Mouse (Mus musculus): ENCODE measurements around the gene Psmb3. TPM values are rescaled to one million over a fixed set of nuclear protein-coding genes. Genes with fewer than 3 reads are reported as not detected.
A peak's percentile ranks its signal among the peaks of the same experiment; 100 is the strongest.
"Not testable (repeated sequence)": the region's sequence is repeated elsewhere in the genome, so short reads cannot be mapped to it uniquely, and the experiment has no call there.

The Psmb3 gene
- polyA plus RNA-seq, 1 experiment from 2014 or later = 438 TPM

- peak overlapping the region; percentile 86 for H3K4me3 ChIP-seq (ENCODE audit: low read length)
- no peaks in the 10 kb centered on the region for H3K27me3 ChIP-seq (replicated peaks; ENCODE audit: control insufficient read depth, insufficient read depth, low read length)
- H3K36me3 ChIP-seq (ENCODE audit: control insufficient read depth, insufficient read depth, low read length) = no peaks in the 10 kb centered on the region
- peak overlapping the region; percentile 89 for H3K4me2 ChIP-seq (ENCODE audit: low read length)
- H3K9ac ChIP-seq (ENCODE audit: low read depth, low read length) = peak overlapping the region; percentile 92
- no peak for ATAC-seq
- under 1% methylated on average over 63 of the region's 63 CpGs for WGBS
- H3K4me1 ChIP-seq (ENCODE audit: control insufficient read depth, insufficient read depth, low read depth, low read length) = peaks cover 54% of the 10 kb centered on the region
- H3K27ac ChIP-seq (ENCODE audit: low read depth, low read length) = peak overlapping the region; percentile 97
- H3K9me3 ChIP-seq (ENCODE audit: control insufficient read depth, low read length) = no peaks in the 10 kb centered on the region
Measured at GRCm38 (mm10) chr11:97698741-97699611, 4.2 kb upstream of the Psmb3 start.

DNA sequence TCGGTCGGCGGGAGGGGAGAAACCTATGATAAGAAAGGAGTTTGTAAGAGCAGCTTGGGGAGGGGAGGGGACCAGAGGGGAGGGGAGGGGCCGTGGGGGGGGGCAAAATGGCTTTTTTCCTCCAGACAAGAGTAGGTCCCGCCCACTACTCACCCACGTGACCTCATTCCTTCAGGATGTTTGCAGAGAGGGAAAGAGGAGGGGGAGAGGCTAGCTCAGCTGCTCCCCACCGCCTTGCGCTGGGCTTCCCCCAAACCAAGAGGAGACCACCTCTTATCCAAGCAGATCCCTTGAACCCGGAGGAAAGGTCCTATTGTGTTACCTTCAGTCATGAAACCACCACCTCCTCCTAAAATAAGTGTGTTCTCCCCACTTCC, 3.6 kb upstream of the Psmb3 start:
- H3K4me2 ChIP-seq (ENCODE audit: low read length) = peak overlapping the region; percentile 89
- peak overlapping the region; percentile 97 for H3K27ac ChIP-seq (ENCODE audit: low read depth, low read length)
- H3K9me3 ChIP-seq (ENCODE audit: control insufficient read depth, low read length) = no peaks in the 10 kb centered on the region
- peaks cover 54% of the 10 kb centered on the region for H3K4me1 ChIP-seq (ENCODE audit: control insufficient read depth, insufficient read depth, low read depth, low read length)
- no peaks in the 10 kb centered on the region for H3K27me3 ChIP-seq (replicated peaks; ENCODE audit: control insufficient read depth, insufficient read depth, low read length)
- peak overlapping the region; percentile 92 for H3K9ac ChIP-seq (ENCODE audit: low read depth, low read length)
- peak; percentile 19; the same call in 1 of the 2 replicates for ATAC-seq
- no peaks in the 10 kb centered on the region for H3K36me3 ChIP-seq (ENCODE audit: control insufficient read depth, insufficient read depth, low read length)
- H3K4me3 ChIP-seq (ENCODE audit: low read length) = peak overlapping the region; percentile 86
- 0% methylated on average over 6 of the region's 9 CpGs for WGBS

GRCm38 (mm10) chr11:97700003-97700745, 3.0 kb upstream of the Psmb3 start, which contains the start of gene Pcgf2:
Gene Pcgf2 (minus strand): TSS chr11:97700497.
- H3K9me3 ChIP-seq (ENCODE audit: control insufficient read depth, low read length) = no peaks in the 10 kb centered on the region
- H3K27ac ChIP-seq (ENCODE audit: low read depth, low read length) = peak within 1 kb of the TSS; percentile 97
- peak within 1 kb of the TSS; percentile 92 for H3K9ac ChIP-seq (ENCODE audit: low read depth, low read length)
- H3K4me1 ChIP-seq (ENCODE audit: control insufficient read depth, insufficient read depth, low read depth, low read length) = peaks cover 50% of the 10 kb centered on the region
- no peaks in the 10 kb centered on the region for H3K27me3 ChIP-seq (replicated peaks; ENCODE audit: control insufficient read depth, insufficient read depth, low read length)
- no peaks in the 10 kb centered on the region for H3K36me3 ChIP-seq (ENCODE audit: control insufficient read depth, insufficient read depth, low read length)
- WGBS = under 1% methylated on average over 83 of the region's 85 CpGs
- H3K4me3 ChIP-seq (ENCODE audit: low read length) = peak within 1 kb of the TSS; percentile 86
- ATAC-seq = peak; percentile 7; the same call in 1 of the 2 replicates
- peak within 1 kb of the TSS; percentile 89 for H3K4me2 ChIP-seq (ENCODE audit: low read length)

DNA sequence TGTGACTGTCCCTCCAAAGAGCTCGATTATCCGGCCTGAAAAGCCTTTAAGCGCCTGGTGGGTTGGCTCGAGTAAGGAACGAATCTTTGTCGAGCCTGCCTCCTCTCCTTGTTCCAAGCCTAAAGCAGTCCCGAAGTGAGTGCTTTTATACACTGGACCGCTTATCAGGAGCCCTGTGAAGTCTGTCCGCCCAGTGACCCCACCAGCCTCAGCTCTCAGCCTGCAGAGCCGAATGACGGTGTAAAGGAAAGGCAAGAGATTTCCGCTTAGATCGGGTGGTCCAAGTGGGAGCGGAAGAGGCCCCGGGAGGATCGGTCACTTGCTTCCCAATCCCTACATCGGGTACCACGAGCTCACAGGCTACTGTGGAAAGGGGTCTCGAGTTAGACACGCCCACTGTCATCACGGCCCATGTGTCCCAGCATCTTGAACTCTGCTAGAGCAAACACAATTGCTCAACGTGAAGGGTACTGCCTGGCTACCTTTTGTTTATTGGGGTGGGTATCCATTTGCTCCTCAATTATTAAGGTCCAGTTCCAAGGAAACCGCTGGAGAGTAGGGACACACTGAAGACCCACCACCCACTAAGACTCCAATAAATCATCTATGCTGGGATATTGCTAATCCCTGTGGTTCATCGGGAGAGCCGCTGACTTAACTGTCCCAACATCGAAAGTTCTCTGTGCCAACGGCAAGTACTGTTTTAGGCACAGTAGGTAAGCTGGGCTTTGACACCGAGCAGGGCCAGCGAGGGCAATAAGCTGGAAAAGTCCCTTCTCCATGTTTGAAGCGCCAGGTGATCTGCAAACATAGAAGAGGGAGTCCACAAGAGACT, 2.2 kb upstream of the Psmb3 start:
- Histone ChIP-seq H3K27me3 (replicated peaks; ENCODE audit: control insufficient read depth, insufficient read depth, low read length) (no peaks in the 10 kb centered on the region), H3K9ac (ENCODE audit: low read depth, low read length) (peak overlapping the region; percentile 92), H3K4me1 (ENCODE audit: control insufficient read depth, insufficient read depth, low read depth, low read length) (peaks cover 42% of the 10 kb centered on the region), H3K4me2 (ENCODE audit: low read length) (peak overlapping the region; percentile 89), H3K4me3 (ENCODE audit: low read length) (peak overlapping the region; percentile 86), H3K36me3 (ENCODE audit: control insufficient read depth, insufficient read depth, low read length) (no peaks in the 10 kb centered on the region), H3K27ac (ENCODE audit: low read depth, low read length) (peak overlapping the region; percentile 97), H3K9me3 (ENCODE audit: control insufficient read depth, low read length) (no peaks in the 10 kb centered on the region)
- WGBS = 17% methylated on average over 30 of the region's 30 CpGs
- ATAC-seq = no peak

DNA sequence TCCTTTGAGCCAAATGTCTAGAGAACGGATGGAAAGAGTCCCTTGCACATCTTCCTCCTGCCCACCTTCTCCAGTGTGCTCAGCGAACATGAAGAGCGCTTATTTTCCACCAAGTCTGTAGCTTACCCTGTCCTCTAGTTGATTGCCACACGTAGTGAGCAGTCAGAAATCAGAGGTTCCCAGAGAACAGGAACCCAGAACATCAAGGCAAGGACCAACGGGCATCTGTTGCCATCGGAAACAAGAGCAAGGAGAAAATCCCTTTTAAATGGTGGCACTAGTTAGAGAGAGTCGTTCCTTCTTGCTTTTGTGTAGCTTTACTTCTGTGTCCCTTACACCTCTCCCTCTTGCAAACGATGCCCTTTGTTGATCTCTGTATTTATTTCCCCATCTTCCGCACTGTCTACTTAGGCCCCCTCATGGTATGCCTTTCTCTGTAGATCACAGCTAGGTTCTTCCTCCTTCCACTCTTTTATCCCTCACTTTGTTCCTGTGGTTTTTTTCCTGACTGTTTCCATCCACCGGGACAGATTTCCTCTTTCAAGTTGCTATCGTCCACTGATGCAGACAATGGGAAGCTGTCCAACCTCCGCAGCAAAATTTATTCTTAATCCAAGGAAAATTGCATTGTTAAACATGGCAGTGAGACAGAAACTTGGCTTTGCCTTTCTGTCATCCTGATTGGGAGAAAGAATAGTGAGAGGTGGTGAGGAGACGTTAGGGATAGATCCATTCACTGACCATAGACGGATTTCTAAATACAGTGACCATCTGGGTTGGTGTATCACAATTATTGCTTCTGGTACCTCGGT, 1.4 kb upstream of the Psmb3 start:
- Histone ChIP-seq H3K4me3 (ENCODE audit: low read length) (peak overlapping the region; percentile 89), H3K9ac (ENCODE audit: low read depth, low read length) (no peak overlapping the region), H3K9me3 (ENCODE audit: control insufficient read depth, low read length) (no peaks in the 10 kb centered on the region), H3K27me3 (replicated peaks; ENCODE audit: control insufficient read depth, insufficient read depth, low read length) (no peaks in the 10 kb centered on the region), H3K27ac (ENCODE audit: low read depth, low read length) (no peak overlapping the region; the same call in 1 of the 2 replicates), H3K4me2 (ENCODE audit: low read length) (peak overlapping the region; percentile 89), H3K36me3 (ENCODE audit: control insufficient read depth, insufficient read depth, low read length) (peaks cover 4% of the 10 kb centered on the region), H3K4me1 (ENCODE audit: control insufficient read depth, insufficient read depth, low read depth, low read length) (peaks cover 34% of the 10 kb centered on the region)
- 46% methylated on average over 15 of the region's 15 CpGs for WGBS
- no peak for ATAC-seq

DNA sequence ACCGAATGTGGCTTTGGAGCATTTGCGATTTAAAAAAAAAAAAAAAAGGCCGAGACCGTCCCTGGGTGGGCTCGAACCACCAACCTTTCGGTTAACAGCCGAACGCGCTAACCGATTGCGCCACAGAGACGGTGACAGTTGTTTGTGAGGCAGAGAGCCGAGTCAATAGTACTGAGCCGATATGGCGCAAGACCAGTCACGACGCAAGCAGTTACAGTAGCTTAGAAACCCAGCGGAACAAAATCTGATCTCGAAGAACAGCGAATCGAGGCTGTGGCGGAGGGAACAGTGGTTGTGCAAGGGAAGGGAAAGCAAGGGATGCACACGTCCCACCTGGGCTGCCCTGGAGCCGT, 830 bp upstream of the Psmb3 start:
- Histone ChIP-seq H3K9ac (ENCODE audit: low read depth, low read length) (peak overlapping the region; percentile 75), H3K4me2 (ENCODE audit: low read length) (peak overlapping the region; percentile 65), H3K27me3 (replicated peaks; ENCODE audit: control insufficient read depth, insufficient read depth, low read length) (no peaks in the 10 kb centered on the region), H3K4me3 (ENCODE audit: low read length) (peak overlapping the region; percentile 89), H3K36me3 (ENCODE audit: control insufficient read depth, insufficient read depth, low read length) (peaks cover 10% of the 10 kb centered on the region), H3K27ac (ENCODE audit: low read depth, low read length) (peak overlapping the region; percentile 83), H3K4me1 (ENCODE audit: control insufficient read depth, insufficient read depth, low read depth, low read length) (peaks cover 28% of the 10 kb centered on the region), H3K9me3 (ENCODE audit: control insufficient read depth, low read length) (no peaks in the 10 kb centered on the region)
- under 1% methylated on average over 24 of the region's 24 CpGs for WGBS
- no peak for ATAC-seq

DNA sequence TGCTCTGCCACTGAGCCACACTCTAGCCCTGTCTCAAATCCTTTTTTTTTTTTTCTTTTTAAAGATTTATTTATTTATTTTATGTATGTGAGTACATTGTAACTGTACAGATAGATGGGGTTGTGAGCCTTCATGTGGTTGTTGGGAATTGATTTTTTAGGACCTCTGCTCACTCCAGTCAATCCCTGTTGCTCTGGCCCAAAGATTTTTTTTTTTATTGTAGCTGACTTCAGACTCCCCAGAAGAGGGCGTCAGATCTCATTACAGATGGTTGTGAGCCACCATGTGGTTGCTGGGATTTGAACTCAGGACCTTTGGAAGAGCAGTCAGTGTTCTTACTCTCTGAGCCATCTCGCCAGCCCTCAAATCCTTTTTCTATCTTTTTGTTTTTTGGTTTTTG, 6.9 kb downstream of the Psmb3 start:
- H3K36me3 ChIP-seq (ENCODE audit: control insufficient read depth, insufficient read depth, low read length) = peaks cover 23% of the 10 kb centered on the region
- not testable (repeated sequence) for H3K4me1 ChIP-seq (ENCODE audit: control insufficient read depth, insufficient read depth, low read depth, low read length)
- WGBS = 84% methylated on average over 2 of the region's 2 CpGs

GRCm38 (mm10) chr11:97711200-97711900, 8.2 kb downstream of the Psmb3 start:
- no peak for ATAC-seq
- H3K4me1 ChIP-seq (ENCODE audit: control insufficient read depth, insufficient read depth, low read depth, low read length) = no peaks in the 10 kb centered on the region
- H3K9me3 ChIP-seq (ENCODE audit: control insufficient read depth, low read length) = no peaks in the 10 kb centered on the region
- WGBS = 85% methylated on average over 13 of the region's 13 CpGs
- H3K27ac ChIP-seq (ENCODE audit: low read depth, low read length) = no peak overlapping the region
- no peaks in the 10 kb centered on the region for H3K27me3 ChIP-seq (replicated peaks; ENCODE audit: control insufficient read depth, insufficient read depth, low read length)
- peaks cover 23% of the 10 kb centered on the region for H3K36me3 ChIP-seq (ENCODE audit: control insufficient read depth, insufficient read depth, low read length)
- no peak overlapping the region for H3K4me3 ChIP-seq (ENCODE audit: low read length)
- no peak overlapping the region for H3K4me2 ChIP-seq (ENCODE audit: low read length)
- H3K9ac ChIP-seq (ENCODE audit: low read depth, low read length) = no peak overlapping the region

More for the DNA sequence above, 6.9 kb downstream of the Psmb3 start:
- H3K4me3 ChIP-seq (ENCODE audit: low read length); H3K27ac ChIP-seq (ENCODE audit: low read depth, low read length); H3K4me2 ChIP-seq (ENCODE audit: low read length); H3K9ac ChIP-seq (ENCODE audit: low read depth, low read length); H3K27me3 ChIP-seq (replicated peaks; ENCODE audit: control insufficient read depth, insufficient read depth, low read length); ATAC-seq; H3K9me3 ChIP-seq (ENCODE audit: control insufficient read depth, low read length): not testable (repeated sequence)
